Mouse (Mus musculus) layer of hippocampus, postnatal 14 days (tissue): ENCODE results near the gene Cisd1. TPM values are rescaled to one million over a fixed set of nuclear protein-coding genes. Genes with fewer than 3 reads are reported as not detected.

Experiments used
- total RNA-seq, 2 experiments: library from RNA; stranded (reverse); gene quantifications; 2 replicates each; pipeline ENCODE4 v1.2.3; 2021

The Cisd1 gene
- total RNA-seq, 2 experiments from 2014 or later: 113 to 126 TPM

Other genes starting within 250 kb of the Cisd1 start
- 1 to 10 TPM; 5.0 to 5.7 TPM for gene Bicc1, start 185.3 kb downstream of the Cisd1 start, total RNA-seq
- 10 to 100 TPM; 35.3 to 38.9 TPM for gene Tfam, start 106.7 kb downstream of the Cisd1 start, total RNA-seq
- gene Ube2d1, start 59.7 kb downstream of the Cisd1 start, total RNA-seq: 10 to 100 TPM; 56.2 to 62.6 TPM
- gene Ipmk, start 2.8 kb upstream of the Cisd1 start, total RNA-seq: 10 to 100 TPM; 33.9 to 36.0 TPM